Mouse (Mus musculus) CH12.LX (cell line): ENCODE data around the gene Sst. TPM values are rescaled to one million over a fixed set of nuclear protein-coding genes. Genes with fewer than 3 reads are reported as not detected.

Experiments
- DNase-seq: peaks from one replicate; pipeline ENCODE4 v3.0.0-alpha.2; 2013; ENCODE audit errors: extremely low read depth
- H3K27ac ChIP-seq: 2 replicates; pipeline ENCODE4 v1.5.1; 2012; ENCODE audit warnings: low read depth, mild to moderate bottlenecking, control low read depth, moderate library complexity; ENCODE audit not compliant: insufficient read depth
- H3K27me3 ChIP-seq: replicated peaks from 2 replicates; pipeline ENCODE3; 2012; ENCODE audit warnings: inconsistent platforms
- H3K36me3 ChIP-seq, 2 experiments: replicated peaks in 1 of 2; 2 replicates each; pipeline versions ENCODE3 to v1.6.1; 2012; ENCODE audit warnings: inconsistent platforms in 1 of 2, low read length in 1 of 2, mild to moderate bottlenecking in 1 of 2, mixed read lengths in 1 of 2, moderate library complexity in 1 of 2; ENCODE audit not compliant: control insufficient read depth in 1 of 2, insufficient read depth in 1 of 2
- H3K4me1 ChIP-seq, 2 experiments: 2 replicates each; pipeline ENCODE4 v1.6.1; 2012; ENCODE audit warnings: inconsistent platforms in 1 of 2, moderate library complexity in 1 of 2; ENCODE audit not compliant: insufficient read depth in 2 of 2, control insufficient read depth in 1 of 2
- H3K4me2 ChIP-seq: 2 replicates; pipeline ENCODE4 v1.6.1; 2012; ENCODE audit warnings: low read depth, mild to moderate bottlenecking, control low read depth; ENCODE audit not compliant: poor library complexity, insufficient read depth, severe bottlenecking
- H3K4me3 ChIP-seq, 3 experiments: fragments of 150-350 bp in 1 of 3; sonication (generic) in 1 of 3; replicated peaks in 1 of 3; 2 replicates each; pipeline versions ENCODE3 to v1.5.1; 2011 to 2012; ENCODE audit warnings: low read depth in 2 of 3, low read length in 2 of 3, mild to moderate bottlenecking in 2 of 3, moderate library complexity in 2 of 3, control low read depth in 1 of 3, improper control_type of control experiment in 1 of 3, inconsistent platforms in 1 of 3, mixed read lengths in 1 of 3; ENCODE audit not compliant: poor library complexity in 1 of 3
- H3K79me2 ChIP-seq: replicated peaks from 2 replicates; pipeline ENCODE4 v1.6.1; 2012; ENCODE audit warnings: mild to moderate bottlenecking, moderate library complexity; ENCODE audit not compliant: control insufficient read depth, poor library complexity, insufficient read depth, severe bottlenecking; ENCODE audit errors: extremely low read depth
- H3K9ac ChIP-seq: 2 replicates; pipeline ENCODE4 v1.6.1; 2012; ENCODE audit warnings: low read depth, mild to moderate bottlenecking, control low read depth, moderate library complexity; ENCODE audit not compliant: insufficient read depth
- H3K9me3 ChIP-seq: replicated peaks from 2 replicates; pipeline ENCODE3; 2012; ENCODE audit warnings: low read length, inconsistent platforms, mixed read lengths
- BHLHE40 ChIP-seq: IDR thresholded peaks from 2 replicates; pipeline ENCODE4 v1.6.1; 2011; ENCODE audit warnings: mild to moderate bottlenecking, low read depth, low read length, improper control_type of control experiment
- CHD1 ChIP-seq: IDR thresholded peaks from 2 replicates; pipeline ENCODE4 v1.6.1; 2012; ENCODE audit warnings: low read depth, low read length, improper control_type of control experiment, inconsistent platforms
- CHD2 ChIP-seq: IDR thresholded peaks from 2 replicates; pipeline ENCODE4 v1.6.1; 2011; ENCODE audit warnings: low read length, improper control_type of control experiment
- ELF1 ChIP-seq: IDR thresholded peaks from 2 replicates; pipeline ENCODE4 v1.6.1; 2014; ENCODE audit warnings: low read depth, mild to moderate bottlenecking, inconsistent platforms, low read length, improper control_type of control experiment
- ETS1 ChIP-seq: conservative IDR thresholded peaks from 2 replicates; pipeline ENCODE4 v1.6.1; 2012; ENCODE audit warnings: low read depth, mild to moderate bottlenecking, inconsistent platforms, low read length, improper control_type of control experiment, moderate library complexity
- GABPA ChIP-seq: IDR thresholded peaks from 2 replicates; pipeline ENCODE4 v1.6.1; 2012; ENCODE audit warnings: low read depth, low read length, improper control_type of control experiment, inconsistent platforms; ENCODE audit not compliant: insufficient replicate concordance
- IRF4 ChIP-seq: IDR thresholded peaks from 2 replicates; pipeline ENCODE4 v1.6.1; 2014; ENCODE audit warnings: low read depth, mild to moderate bottlenecking, inconsistent platforms, low read length, improper control_type of control experiment
- JUN ChIP-seq: IDR thresholded peaks from 2 replicates; pipeline ENCODE4 v1.6.1; 2011; ENCODE audit warnings: low read depth, mild to moderate bottlenecking, low read length, improper control_type of control experiment, moderate library complexity; ENCODE audit not compliant: insufficient read depth
- JUND ChIP-seq: conservative IDR thresholded peaks from 2 replicates; pipeline ENCODE4 v1.6.1; 2011; ENCODE audit warnings: low read depth, low read length, improper control_type of control experiment
- MAX ChIP-seq: IDR thresholded peaks from 2 replicates; pipeline ENCODE4 v1.6.1; 2011; ENCODE audit warnings: low read length, improper control_type of control experiment
- MEF2A ChIP-seq: IDR thresholded peaks from 2 replicates; pipeline ENCODE4 v1.6.1; 2014; ENCODE audit warnings: low read depth, mild to moderate bottlenecking, inconsistent platforms, low read length, improper control_type of control experiment, borderline replicate concordance
- MXI1 ChIP-seq: IDR thresholded peaks from 2 replicates; pipeline ENCODE4 v1.6.1; 2011; ENCODE audit warnings: mild to moderate bottlenecking, low read depth, low read length, improper control_type of control experiment
- NELFE ChIP-seq: IDR thresholded peaks from 2 replicates; pipeline ENCODE4 v1.6.1; 2011; ENCODE audit warnings: low read depth, low read length, improper control_type of control experiment
- NRF1 ChIP-seq: IDR thresholded peaks from 2 replicates; pipeline ENCODE4 v1.6.1; 2014; ENCODE audit warnings: low read depth, mild to moderate bottlenecking, inconsistent platforms, low read length, improper control_type of control experiment, moderate library complexity
- PAX5 ChIP-seq: IDR thresholded peaks from 2 replicates; pipeline ENCODE4 v1.6.1; 2012; ENCODE audit warnings: low read length, inconsistent platforms, mixed read lengths
- POLR2A ChIP-seq: IDR thresholded peaks from 2 replicates; pipeline ENCODE4 v1.6.1; 2011; ENCODE audit warnings: low read depth, mild to moderate bottlenecking, improper control_type of control experiment, low read length
- RAD21 ChIP-seq: IDR thresholded peaks from 2 replicates; pipeline ENCODE4 v1.6.1; 2011; ENCODE audit warnings: low read depth, mild to moderate bottlenecking, low read length, improper control_type of control experiment, moderate library complexity
- SIN3A ChIP-seq: IDR thresholded peaks from 2 replicates; pipeline ENCODE4 v1.6.1; 2012; ENCODE audit warnings: low read length, improper control_type of control experiment, inconsistent platforms
- SMC3 ChIP-seq: IDR thresholded peaks from 2 replicates; pipeline ENCODE4 v1.6.1; 2011; ENCODE audit warnings: low read depth, low read length, improper control_type of control experiment
- TBP ChIP-seq: conservative IDR thresholded peaks from 2 replicates; pipeline ENCODE4 v1.6.1; 2011; ENCODE audit warnings: low read depth, low read length, improper control_type of control experiment
- UBTF ChIP-seq: IDR thresholded peaks from 2 replicates; pipeline ENCODE4 v1.6.1; 2012; ENCODE audit warnings: low read depth, mild to moderate bottlenecking, inconsistent platforms, low read length, improper control_type of control experiment, moderate library complexity
- ZC3H11A ChIP-seq: IDR thresholded peaks from 2 replicates; pipeline ENCODE4 v1.6.1; 2012; ENCODE audit warnings: low read depth, mild to moderate bottlenecking, inconsistent platforms, low read length, improper control_type of control experiment
- ZKSCAN1 ChIP-seq: IDR thresholded peaks from 2 replicates; pipeline ENCODE4 v1.6.1; 2012; ENCODE audit warnings: low read depth, inconsistent platforms, low read length, improper control_type of control experiment, borderline replicate concordance
- ZNF384 ChIP-seq: IDR thresholded peaks from 2 replicates; pipeline ENCODE4 v1.6.1; 2012; ENCODE audit warnings: low read depth, low read length, improper control_type of control experiment, inconsistent platforms
- dilution Hi-C: fragments of 300-500 bp; cut with MboI; formaldehyde crosslinking; loops from 2 replicates; pipeline ENCODE4 v1.14.3; 2020; ENCODE audit warnings: low sequenced_read_pairs; ENCODE audit not compliant: extremely low pct_unique_long_range_greater_than_20kb, extremely low pct_ligation_motif_present
- in situ Hi-C: fragments of 300-500 bp; cut with MboI; formaldehyde crosslinking; loops from 3 replicates; pipeline ENCODE4 v1.14.3; 2019; ENCODE audit warnings: low sequenced_read_pairs, low pct_ligation_motif_present, low pct_unique_long_range_greater_than_20kb, mixed read lengths
- polyA plus RNA-seq: library from polyadenylated mRNA; unstranded; fragments of >175 nt; gene quantifications from 2 replicates; pipeline ENCODE4 v1.2.1, GENCODE M21; 2012; ENCODE audit warnings: low read depth; ENCODE audit not compliant: insufficient read length
- total RNA-seq, 2 experiments: library from RNA; depleted of rRNA; stranded (reverse); fragments of 300-350 nt in 1 of 2; fragments of >200 nt in 1 of 2; gene quantifications; 2 replicates each; pipeline ENCODE4 v1.2.3; 2012 to 2014

The Sst gene
- total and polyA plus RNA-seq, 3 experiments: not detected

DNA sequence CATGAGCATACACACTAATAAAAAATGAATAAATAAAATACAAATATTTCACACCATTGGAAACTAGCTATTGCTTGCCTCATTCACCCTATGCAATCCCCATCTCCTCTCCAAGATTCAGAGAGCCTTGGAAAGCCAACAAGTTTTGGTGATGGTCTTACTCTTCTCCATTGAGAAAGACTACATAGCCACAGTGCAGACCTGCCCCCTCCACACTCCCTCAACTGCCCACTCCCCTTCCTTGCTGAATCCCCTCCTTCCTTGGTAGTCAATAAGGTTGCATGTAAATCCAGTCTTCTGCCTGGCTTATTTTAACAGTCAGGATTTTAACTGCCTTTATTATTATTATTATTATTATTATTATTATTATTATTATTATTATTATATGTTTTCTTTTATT lies 41.6 kb downstream of the Sst start:
- no peaks in the 10 kb centered on the region for H3K27me3 ChIP-seq
- no peak for DNase-seq
- H3K79me2 ChIP-seq: no peaks in the 10 kb centered on the region
- no peak overlapping the region for H3K4me3 ChIP-seq
- no peak for TF ChIP-seq SIN3A
- TF ChIP-seq BHLHE40: no peak
- no peak for TF ChIP-seq CHD2
- TF ChIP-seq UBTF: no peak
- TF ChIP-seq MEF2A: no peak
- TF ChIP-seq GABPA: no peak
- TF ChIP-seq MAX: no peak
- TF ChIP-seq IRF4: no peak
- TF ChIP-seq JUND: no peak
- no peak for TF ChIP-seq ETS1
- TF ChIP-seq CHD1: no peak
- TF ChIP-seq ZKSCAN1: no peak
- no peak for TF ChIP-seq TBP
- no peak for TF ChIP-seq JUN
- TF ChIP-seq ZNF384: no peak
- TF ChIP-seq SMC3: no peak
- no peak overlapping the region for H3K9ac ChIP-seq
- H3K27ac ChIP-seq: no peak overlapping the region
- H3K4me1 ChIP-seq: no peaks in the 10 kb centered on the region
- dilution Hi-C loops: no loop called here
- no peaks in the 10 kb centered on the region for H3K36me3 ChIP-seq
- H3K9me3 ChIP-seq: no peaks in the 10 kb centered on the region
- in situ Hi-C loops: no loop called here
- H3K4me2 ChIP-seq: no peak overlapping the region

DNA sequence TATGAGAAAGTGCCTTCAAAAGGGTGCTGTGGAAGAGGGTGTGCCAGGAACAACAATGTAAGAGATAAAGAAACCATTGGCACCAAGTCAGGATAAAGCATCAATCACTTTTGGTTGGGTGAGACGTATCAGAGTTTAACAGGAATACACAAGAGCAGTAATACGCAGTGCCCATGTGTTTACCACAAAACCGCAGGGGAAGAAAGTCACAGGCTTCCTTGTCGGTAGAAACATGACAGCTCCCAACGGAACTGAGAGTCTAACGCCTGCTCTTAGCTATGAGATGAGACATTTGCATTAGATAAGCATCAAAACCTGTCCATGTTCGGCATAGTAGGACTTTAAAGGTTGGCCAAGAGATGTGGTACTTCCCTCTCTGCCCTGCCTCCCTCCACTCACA lies 46.1 kb downstream of the Sst start:
- no peaks in the 10 kb centered on the region for H3K36me3 ChIP-seq
- H3K79me2 ChIP-seq: no peaks in the 10 kb centered on the region
- no peak overlapping the region for H3K27ac ChIP-seq
- no peak overlapping the region for H3K9ac ChIP-seq
- no peaks in the 10 kb centered on the region for H3K9me3 ChIP-seq
- no peaks in the 10 kb centered on the region for H3K4me1 ChIP-seq
- no peak overlapping the region for H3K4me3 ChIP-seq
- TF ChIP-seq NRF1 (no peak), POLR2A (no peak), GABPA (no peak), RAD21 (no peak), ELF1 (no peak), JUND (no peak), MXI1 (no peak), ZNF384 (no peak), MAX (no peak), ZKSCAN1 (no peak), PAX5 (no peak), ZC3H11A (no peak), NELFE (no peak), UBTF (no peak), SMC3 (no peak)
- DNase-seq: no peak
- dilution Hi-C loops (no loop called here), in situ Hi-C loops (no loop called here)
- peak overlapping the region; percentile 33; the same call in 1 of the 2 replicates for H3K4me2 ChIP-seq
- no peaks in the 10 kb centered on the region for H3K27me3 ChIP-seq
